Mouse (Mus musculus) cerebellum, adult 2 months (tissue): ENCODE measurements around the gene Kdm7a.

Source experiments
- CTCF ChIP-seq: fragments of 200-500 bp; IDR thresholded peaks from 2 replicates; pipeline ENCODE4 v1.5.1; 2011; ENCODE audit warnings: low read depth, mild to moderate bottlenecking, control low read depth, low read length, moderate library complexity, borderline replicate concordance; ENCODE audit not compliant: insufficient read depth
- POLR2A ChIP-seq: fragments of 200-500 bp; IDR thresholded peaks from 2 replicates; pipeline ENCODE4 v1.6.1; 2011; ENCODE audit warnings: low read length, control low read depth, borderline replicate concordance; ENCODE audit not compliant: insufficient read depth

GRCm38 (mm10) chr6:39249176-39249770, 42.7 kb upstream of the Kdm7a start:
- TF ChIP-seq CTCF: no peak
- TF ChIP-seq POLR2A: no peak
